Mouse (Mus musculus): ENCODE data around the gene Scarf1. TPM values are rescaled to one million over a fixed set of nuclear protein-coding genes. Genes with fewer than 3 reads are reported as not detected.

The Scarf1 gene
- total RNA-seq, 4 experiments from 2014 or later, result 6.0 to 9.4 (median 7.2) TPM

DNA sequence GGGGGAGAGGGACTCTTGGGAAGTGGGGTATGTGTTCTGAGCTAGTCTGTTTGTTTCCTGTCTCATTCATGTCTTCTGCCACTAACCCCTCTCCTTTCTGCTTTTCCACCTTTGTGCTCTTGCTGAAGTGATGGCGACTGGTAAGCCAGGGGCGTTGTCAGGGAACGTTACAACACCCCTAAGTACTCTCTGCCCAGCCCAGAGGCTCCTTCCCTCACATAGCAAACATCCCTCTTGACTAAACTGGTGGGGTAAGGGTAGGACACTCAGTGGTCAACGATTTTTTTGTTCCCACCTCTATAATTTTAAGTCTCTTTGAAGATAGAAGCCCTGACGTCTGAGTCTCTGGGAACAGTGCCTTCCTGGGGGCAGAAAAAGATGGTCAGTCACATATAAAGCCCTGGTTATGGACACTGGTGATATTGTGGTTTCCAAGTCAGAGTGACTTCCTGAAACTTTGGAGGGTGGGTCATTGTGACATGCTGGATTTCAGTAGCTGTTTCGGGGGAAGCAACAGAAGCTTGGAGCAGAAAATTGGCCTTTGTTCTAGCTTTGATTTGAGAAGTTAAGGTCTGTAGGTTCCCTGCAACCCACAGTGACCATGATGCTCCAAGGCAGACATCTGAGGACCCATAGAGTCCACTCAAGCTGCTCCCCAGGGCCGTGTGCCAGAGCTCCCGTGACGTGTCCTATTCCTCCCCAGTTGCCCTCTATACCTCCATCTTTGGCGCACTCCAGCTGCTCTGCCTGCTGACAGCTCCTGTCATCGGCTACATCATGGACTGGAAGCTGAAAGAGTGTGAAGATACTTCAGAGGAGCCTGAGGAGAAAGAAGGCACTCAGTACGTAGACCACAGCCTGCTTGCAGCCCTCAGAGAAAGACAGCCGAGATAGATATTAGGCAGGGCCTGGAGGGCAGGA lies 53.2 kb downstream of the Scarf1 start:
- DNase-seq, result no peak

DNA sequence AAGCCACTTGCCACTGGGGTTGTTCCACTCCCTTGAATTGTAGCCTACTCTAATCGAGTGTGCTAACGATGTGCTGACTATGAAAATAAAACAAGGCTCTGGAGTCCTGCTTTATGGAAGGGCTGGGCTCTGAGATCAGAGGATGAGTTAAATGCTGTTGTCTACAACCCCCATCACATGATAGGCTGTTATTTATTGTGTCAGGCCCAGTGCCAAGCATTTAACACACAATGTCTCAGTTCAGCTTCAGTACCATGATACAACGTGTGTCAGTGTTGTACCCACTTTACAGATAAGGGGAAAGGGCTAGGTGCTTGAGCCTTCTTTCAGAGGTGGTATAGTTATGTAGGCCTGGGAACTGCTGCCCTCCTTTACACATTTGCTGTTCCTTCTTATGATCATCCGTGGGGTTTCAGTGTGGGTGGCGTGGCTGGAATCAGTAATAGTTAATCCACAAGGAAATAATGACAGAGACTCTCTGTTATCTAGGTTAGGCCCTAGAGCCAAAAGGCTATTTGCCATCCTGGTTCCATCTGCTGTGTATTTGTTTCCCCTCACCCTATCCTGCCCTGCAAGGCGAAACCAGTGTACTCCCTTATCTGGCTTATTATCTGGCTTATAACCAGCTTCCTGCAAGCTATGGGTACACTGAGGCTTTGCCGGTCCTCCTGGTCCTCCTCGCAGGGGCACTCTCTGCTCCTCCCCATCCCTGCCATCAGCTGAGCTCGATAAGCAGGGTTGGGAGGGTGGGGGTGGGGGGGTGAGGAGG lies 54.2 kb downstream of the Scarf1 start:
- no peak for DNase-seq

DNA sequence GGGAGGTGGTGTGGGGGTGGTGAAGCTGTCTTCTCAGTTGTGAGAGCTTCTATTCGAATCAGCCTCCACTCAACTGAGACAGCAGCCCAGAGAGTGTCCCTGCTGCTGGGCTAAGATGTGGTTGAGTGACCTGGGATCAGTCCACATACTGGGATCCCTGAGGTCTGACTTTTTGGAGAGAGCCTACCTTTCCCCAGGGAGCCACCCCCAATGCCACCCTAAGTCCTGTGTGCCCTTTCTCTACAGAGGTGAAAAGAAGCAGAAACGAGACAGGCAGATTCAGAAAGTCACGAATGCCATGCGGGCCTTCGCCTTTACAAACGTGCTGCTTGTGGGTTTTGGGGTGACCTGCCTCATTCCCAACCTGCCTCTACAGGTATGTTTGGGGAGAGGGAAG lies 54.8 kb downstream of the Scarf1 start:
- no peak for DNase-seq

DNA sequence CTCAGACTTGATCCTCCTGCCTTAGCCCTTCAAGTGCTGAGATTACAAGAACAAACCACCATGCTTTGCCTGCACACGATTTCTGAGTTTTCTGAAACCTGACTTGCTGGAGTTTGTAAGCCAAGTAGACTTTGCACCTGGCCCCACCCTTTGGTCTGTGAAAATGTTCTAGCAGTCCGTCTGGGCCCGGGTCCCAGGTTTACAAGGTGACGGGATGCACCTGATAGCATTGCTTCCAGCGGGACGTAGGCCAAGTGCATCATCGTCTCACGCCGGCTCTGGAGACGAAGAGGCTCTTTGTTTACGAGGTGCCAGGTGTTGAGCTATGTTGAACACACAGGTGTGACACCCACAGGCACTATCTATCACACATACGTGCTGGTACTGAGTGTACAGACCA lies 55.6 kb downstream of the Scarf1 start:
- DNase-seq, result no peak

DNA sequence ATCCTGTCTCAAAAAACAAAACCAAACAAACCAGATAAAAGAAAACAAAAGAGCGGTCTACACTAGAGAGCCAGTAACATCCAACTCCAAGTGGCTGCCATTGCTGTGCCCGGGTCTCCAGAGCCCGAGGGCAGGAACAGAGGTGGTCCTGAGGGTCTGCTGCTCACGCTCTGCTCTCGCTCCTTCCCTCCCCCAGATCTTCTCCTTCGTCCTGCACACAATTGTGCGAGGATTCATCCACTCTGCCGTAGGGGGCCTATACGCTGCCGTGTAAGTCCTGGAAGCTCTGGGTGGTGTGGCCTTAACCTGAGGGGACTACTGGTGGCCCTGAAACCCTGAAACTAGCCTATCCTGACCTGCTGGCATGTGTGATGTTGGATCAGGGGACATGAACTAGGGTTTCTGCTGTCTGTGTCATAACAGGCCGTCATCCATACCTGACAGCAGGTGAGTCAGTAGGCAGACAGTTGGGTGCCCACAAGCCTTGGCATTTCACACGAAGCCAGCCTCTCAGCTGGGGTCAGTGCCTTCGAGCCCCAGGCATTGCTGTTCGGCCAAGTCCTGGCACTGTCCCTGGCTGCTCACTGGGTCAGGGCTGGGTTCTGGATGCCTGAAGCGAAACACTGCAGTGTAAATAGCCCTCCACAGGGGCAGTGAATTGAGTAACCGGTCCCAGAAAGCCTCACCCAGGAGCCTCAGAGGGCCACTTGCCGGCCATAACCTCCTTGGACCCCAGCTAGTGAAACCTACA lies 57.2 kb downstream of the Scarf1 start:
- no peak for DNase-seq

DNA sequence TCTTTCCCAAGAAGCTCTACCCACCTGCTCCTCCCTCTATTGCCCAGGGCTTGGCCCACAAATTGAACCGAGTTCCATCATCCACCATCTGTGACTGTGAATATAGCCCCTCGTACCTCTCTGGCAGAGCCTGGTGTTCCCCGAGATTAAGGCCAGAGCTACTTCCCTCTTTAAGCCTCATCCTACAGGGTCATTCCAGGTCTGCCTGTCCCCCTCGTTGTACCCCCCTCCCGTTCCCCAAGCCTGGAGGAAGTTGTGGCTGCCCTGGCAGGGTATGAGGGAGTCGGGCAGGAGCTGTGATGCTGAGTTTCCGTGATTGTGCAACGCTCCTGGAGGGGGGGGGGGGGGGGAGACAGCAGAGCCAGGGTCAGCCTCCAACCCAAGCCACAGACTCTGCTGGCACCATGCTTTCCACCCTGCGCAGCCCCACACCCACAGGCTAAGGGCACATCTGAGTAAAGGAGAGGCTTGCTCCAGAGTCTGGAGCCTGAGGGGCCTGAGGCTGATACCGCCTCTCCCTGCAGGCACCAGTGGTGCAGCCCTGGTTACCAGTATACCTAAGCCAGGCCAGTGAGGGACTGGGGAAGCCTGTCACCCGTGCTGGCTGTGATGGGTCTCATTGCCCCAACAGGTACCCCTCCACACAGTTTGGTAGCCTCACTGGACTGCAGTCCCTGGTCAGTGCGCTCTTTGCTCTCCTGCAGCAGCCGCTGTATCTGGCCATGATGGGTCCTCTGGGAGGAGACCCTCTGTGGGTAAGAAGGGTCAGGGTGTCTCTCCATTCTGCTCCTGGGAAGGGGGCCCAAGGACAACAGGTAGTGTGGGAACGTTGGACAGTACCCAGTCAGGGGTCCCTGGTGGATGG lies 58.0 kb downstream of the Scarf1 start:
- no peak for DNase-seq

DNA sequence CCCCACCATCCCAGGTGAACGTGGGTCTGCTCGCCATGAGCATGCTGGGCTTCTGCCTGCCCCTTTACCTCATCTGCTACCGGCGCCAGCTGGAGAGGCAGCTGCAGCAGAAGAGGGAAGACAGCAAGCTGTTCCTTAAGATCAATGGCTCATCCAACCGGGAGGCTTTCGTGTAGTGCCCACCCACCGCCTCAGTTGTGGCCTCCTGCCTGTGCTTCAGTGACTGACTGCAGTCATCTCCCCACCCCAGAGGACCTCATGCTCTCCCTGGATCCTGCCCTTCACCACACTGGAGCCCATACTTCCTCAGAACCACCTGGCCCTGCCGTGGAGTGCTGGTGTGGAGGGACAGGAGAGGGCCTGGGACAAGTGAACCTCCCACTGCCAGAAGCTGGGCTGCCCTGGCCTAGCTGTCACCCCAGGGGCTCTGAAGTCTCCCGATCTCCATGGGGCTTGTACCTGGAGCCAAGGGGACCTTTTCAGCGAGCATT lies 59.0 kb downstream of the Scarf1 start:
- no peak for DNase-seq

DNA sequence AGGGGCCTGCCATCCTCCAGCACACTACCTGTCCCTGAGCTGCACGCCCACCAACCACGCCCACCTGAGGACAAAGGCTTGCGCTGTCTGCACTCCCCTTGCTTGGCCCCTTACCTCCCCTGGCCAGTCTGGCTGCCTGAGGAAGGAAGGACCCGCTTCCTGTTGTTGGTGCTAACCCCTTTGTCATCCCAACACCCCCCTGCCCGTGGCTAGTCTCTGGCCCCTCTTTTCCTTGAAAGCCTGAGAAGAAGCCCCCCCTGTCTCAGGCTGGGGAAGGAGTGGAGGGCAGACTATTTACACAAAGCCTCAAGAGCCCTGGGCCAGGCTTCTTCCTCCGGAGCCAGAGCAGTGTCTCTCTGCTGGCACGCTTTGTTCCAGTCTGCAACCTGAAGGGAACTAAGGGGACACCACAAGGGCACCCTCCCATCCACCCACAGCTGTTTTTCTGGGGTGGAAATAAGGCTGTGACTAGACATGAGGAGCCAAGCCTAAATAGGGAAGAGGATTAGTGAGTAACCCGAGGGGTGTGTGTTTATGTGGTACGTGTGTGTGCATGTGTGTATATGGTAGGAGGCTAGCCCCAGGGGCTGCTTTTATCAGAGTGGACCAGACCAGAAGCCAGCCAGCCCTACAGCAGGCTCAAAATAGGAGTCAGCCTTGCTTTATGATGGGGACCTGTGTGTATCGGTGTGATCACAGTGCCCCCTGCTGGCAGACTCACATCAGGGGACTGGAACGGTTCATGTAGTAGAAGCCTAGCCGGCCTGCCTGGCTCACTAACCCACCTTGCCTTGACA lies 59.7 kb downstream of the Scarf1 start:
- peak; percentile 89 for DNase-seq

DNA sequence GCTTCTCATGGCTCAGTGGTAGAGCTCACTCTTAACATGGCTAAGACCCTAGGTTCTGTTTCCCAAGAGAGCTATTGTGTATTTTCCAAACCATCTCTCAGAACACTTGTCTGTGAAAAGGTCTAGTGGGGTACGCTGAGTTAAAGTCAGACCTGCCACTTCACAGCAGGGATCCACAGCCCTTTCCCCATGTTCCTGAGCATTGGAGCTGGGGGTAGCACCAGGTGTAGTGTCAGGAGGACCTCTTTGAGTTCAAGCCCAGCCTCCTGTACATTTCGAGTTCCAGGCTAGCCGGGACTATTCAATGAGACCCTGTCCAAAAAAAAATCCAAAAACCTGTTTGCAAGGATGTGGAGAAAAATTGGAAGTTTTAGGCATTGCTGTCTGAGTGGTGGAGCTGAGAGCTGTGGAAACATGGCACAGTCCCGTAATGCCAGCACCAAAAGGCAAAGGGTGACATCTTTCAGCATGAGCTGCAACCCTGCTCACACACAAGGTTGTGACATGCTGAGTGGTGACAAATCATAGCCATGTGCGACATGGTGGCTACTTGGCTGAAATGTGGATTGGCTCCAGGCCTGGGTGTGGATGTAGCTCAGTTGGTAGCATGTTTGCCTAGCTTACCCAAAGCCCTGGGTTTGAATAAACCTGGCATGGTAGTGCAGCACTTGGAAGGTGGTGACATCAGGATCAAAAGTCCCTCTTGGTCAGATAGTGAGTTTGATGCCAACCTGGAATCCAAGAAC lies 61.2 kb downstream of the Scarf1 start:
- DNase-seq, result no peak

DNA sequence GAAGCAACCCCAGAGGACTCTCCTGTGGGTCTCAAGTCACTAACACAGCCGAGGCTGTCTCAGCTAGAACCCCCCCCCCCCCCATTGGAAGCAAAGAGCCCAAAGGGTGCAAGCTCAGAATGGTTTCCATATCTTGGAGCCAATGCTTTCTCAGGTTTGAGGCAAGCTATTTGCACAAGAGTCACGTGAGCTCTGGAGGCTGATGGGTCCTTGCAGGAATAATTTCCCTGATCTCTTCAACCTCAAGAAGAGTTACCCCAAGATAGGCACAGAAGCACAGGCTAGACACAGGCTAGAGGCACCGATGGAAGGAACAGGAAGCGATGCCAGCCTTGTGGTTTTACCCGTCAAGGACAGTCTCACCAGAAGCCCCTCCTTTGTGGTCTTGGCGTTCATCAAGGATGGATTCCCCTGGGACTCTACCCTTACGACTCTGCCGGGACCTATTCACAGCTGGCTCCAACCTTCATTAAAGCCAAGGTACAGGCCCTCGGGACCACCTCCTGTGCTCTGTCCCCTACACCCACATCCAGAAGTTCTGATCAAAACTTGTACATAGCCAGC lies 62.3 kb downstream of the Scarf1 start:
- DNase-seq, result no peak

Small RNAs within 50 kb of the gene (microRNA-seq; reads per million reads assigned to microRNA genes)
- gene Mir22 (11,502 to 49,157 reads per million in 2 experiments), gene Mir3971 (0 reads per million in 2 experiments)

Other genes starting within 250 kb of the Scarf1 start
- gene Rpa1, start 165.2 kb upstream of the Scarf1 start, total RNA-seq (2022), result 10 to 100 TPM; 50.9 to 72.8 (median 62.3) TPM
- gene Smyd4, start 165.1 kb upstream of the Scarf1 start, total RNA-seq (2022), result 10 to 100 TPM; 10.2 to 23.6 (median 14.8) TPM
- 10 to 100 TPM in 3 of 4 experiments, 1 to 10 TPM in 1; 9.0 to 31.5 (median 14.5) TPM for gene Serpinf1, start 90.8 kb upstream of the Scarf1 start, total RNA-seq (2022)
- under 1 TPM in 3 of 4 experiments, not detected in 1; 0.31 to 0.41 (median 0.38) TPM for gene Serpinf2, start 73.9 kb upstream of the Scarf1 start, total RNA-seq (2022)
- 10 to 100 TPM; 19.3 to 21.7 (median 20.2) TPM for gene Wdr81, start 58.8 kb upstream of the Scarf1 start, total RNA-seq (2022)
- gene Tlcd2, start 51.8 kb upstream of the Scarf1 start, total RNA-seq (2022), result 10 to 100 TPM; 10.1 to 16.7 (median 13.1) TPM
- gene Prpf8, start 26.7 kb upstream of the Scarf1 start, total RNA-seq (2022), result 100 to 1,000 TPM; 155 to 170 (median 167) TPM
- gene Rilp, start 3.4 kb upstream of the Scarf1 start, total RNA-seq (2022), result 1 to 10 TPM; 3.6 to 8.9 (median 8.0) TPM
- 10 to 100 TPM; 22.5 to 29.8 (median 23.2) TPM for gene Slc43a2, start 18.2 kb downstream of the Scarf1 start, total RNA-seq (2022)
- 100 to 1,000 TPM; 172 to 186 (median 176) TPM for gene Pitpna, start 74.6 kb downstream of the Scarf1 start, total RNA-seq (2022)
- gene Inpp5k, start 117.4 kb downstream of the Scarf1 start, total RNA-seq (2022), result 10 to 100 TPM; 46.2 to 62.5 (median 53.6) TPM
- gene Myo1c, start 137.0 kb downstream of the Scarf1 start, total RNA-seq (2022), result 100 to 1,000 TPM; 151 to 208 (median 180) TPM
- 100 to 1,000 TPM; 115 to 125 (median 117) TPM for gene Crk, start 165.7 kb downstream of the Scarf1 start, total RNA-seq (2022)
- gene Ywhae, start 219.3 kb downstream of the Scarf1 start, total RNA-seq (2022), result 100 to 1,000 TPM; 600 to 760 (median 717) TPM

Data from adrenal gland, adult 8-10 months (tissue).